ENCODE assay signal across 24 mouse cellular contexts in genomic region chr11:30178193-30178592, GRCm38 (mm10).
"Had no signal": no experiment of that assay in that cellular context is flagged by ENCODE, and none has a peak within 500 bp of the region (broad histone marks: within the 10 kb centered on the region; RNA-seq: fewer than 3 reads in every experiment).

No protein-coding gene starts in this region.

- H3K4me2 ChIP-seq: heart, embryonic 11.5 days; heart, embryonic 13.5 days; hindbrain, embryonic 12.5 days; hindbrain, embryonic 14.5 days; intestine, embryonic 15.5 days; limb, embryonic 13.5 days; limb, embryonic 15.5 days; liver, embryonic 12.5 days had no signal

- H3K4me1 ChIP-seq: hindbrain, embryonic 12.5 days had no signal

- H3K4me3 ChIP-seq: gastrocnemius, adult 2 months; heart, embryonic 13.5 days; hindbrain, embryonic 10.5 days; hindbrain, embryonic 12.5 days; intestine, embryonic 15.5 days; layer of hippocampus, adult 2 months; limb, embryonic 13.5 days; limb, embryonic 15.5 days; liver, embryonic 12.5 days had no signal

- H3K36me3 ChIP-seq: hindbrain, embryonic 12.5 days; limb, embryonic 15.5 days; liver, embryonic 12.5 days had no signal

- ATAC-seq: hindbrain, embryonic 16.5 days; liver, embryonic 12.5 days had no signal

- H3K9me3 ChIP-seq: heart, embryonic 13.5 days; hindbrain, embryonic 10.5 days; hindbrain, embryonic 12.5 days; intestine, embryonic 15.5 days; limb, embryonic 13.5 days; limb, embryonic 15.5 days; liver, embryonic 12.5 days had no signal

- H3K27me3 ChIP-seq: heart, embryonic 13.5 days; hindbrain, embryonic 12.5 days; intestine, embryonic 15.5 days; limb, embryonic 13.5 days; limb, embryonic 15.5 days; liver, embryonic 12.5 days had no signal

- H3K9ac ChIP-seq: heart, embryonic 13.5 days; hindbrain, embryonic 12.5 days; hindbrain, embryonic 14.5 days; intestine, embryonic 15.5 days; limb, embryonic 13.5 days; limb, embryonic 15.5 days; liver, embryonic 12.5 days; liver, embryonic 14.5 days had no signal

- DNase-seq: gastrocnemius, adult 2 months; gastrocnemius, postnatal 10 days; gastrocnemius, postnatal 25 days; heart, adult 18-20 months; heart, postnatal 10 days; heart, postnatal 4 days; kidney, adult 8-10 months; kidney, postnatal 14 days; kidney, postnatal 36 days; layer of hippocampus, adult 9-11 months; layer of hippocampus, postnatal 36 days; left cerebral cortex, postnatal 4 days had no signal

- H3K27ac ChIP-seq: gastrocnemius, adult 2 months; heart, embryonic 13.5 days; hindbrain, embryonic 10.5 days; hindbrain, embryonic 12.5 days; hindbrain, embryonic 14.5 days; intestine, embryonic 15.5 days; layer of hippocampus, adult 2 months; limb, embryonic 13.5 days; limb, embryonic 15.5 days; liver, embryonic 12.5 days; liver, embryonic 14.5 days had no signal
